27 mouse cellular contexts compared by ENCODE assay signal in the genomic region with DNA sequence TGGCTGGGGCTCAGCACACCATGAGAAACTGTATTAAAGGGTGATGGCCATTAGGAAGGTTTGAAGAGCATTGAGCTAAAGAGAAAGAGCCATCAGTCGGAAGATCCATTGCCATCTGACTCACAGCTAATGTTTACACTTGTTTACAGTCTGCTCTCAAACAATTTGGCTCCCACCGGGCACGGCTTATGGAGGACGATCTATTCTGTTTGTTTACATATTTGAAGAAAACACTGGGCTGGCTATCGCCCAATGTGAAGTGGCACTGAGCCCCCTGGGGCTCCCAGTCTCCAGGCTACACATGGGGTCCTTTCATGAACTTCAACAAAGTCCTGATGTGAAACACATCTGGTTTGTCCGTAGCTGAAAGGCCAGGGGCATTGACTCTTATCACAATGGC. TPM values are rescaled to one million over a fixed set of nuclear protein-coding genes. Genes with fewer than 3 reads are reported as not detected.
DNase-seq lines count a peak whose midpoint lies in the region; ATAC-seq and TF ChIP-seq lines count a peak whose summit lies in the region.
"Had no signal": no experiment of that assay in that cellular context is flagged by ENCODE, and none has a peak within 500 bp of the region (broad histone marks: within the 10 kb centered on the region; RNA-seq: fewer than 3 reads in every experiment).

No protein-coding gene starts in this region.

- no peak overlapping the region for H3K4me3 ChIP-seq in intestine, embryonic 14.5 days (ENCODE audit: low read depth, low read length)
- no peak overlapping the region for H3K4me3 ChIP-seq in intestine, embryonic 16.5 days (ENCODE audit: low read length)
- no peak overlapping the region for H3K4me3 ChIP-seq in stomach, embryonic 16.5 days (replicated peaks; ENCODE audit: low read length)
- H3K4me3 ChIP-seq in stomach, postnatal 0 days (ENCODE audit: low read depth, low read length) = no peak overlapping the region
- no peak overlapping the region for H3K4me3 ChIP-seq in forebrain, embryonic 15.5 days
- H3K4me3 ChIP-seq: embryonic facial prominence, embryonic 10.5 days; embryonic facial prominence, embryonic 13.5 days; erythroblast, embryonic 14.5 days; forebrain, embryonic 12.5 days; heart, adult 2 months; heart, embryonic 10.5 days; heart, embryonic 13.5 days; hindbrain, embryonic 12.5 days; hindbrain, embryonic 15.5 days had no signal

- H3K4me1 ChIP-seq in intestine, embryonic 14.5 days (replicated peaks; ENCODE audit: control insufficient read depth, insufficient read depth, low read length) = peaks cover 10% of the 10 kb centered on the region
- H3K4me1 ChIP-seq in intestine, embryonic 16.5 days (ENCODE audit: control insufficient read depth, insufficient read depth, low read length) = peaks cover 6% of the 10 kb centered on the region
- peaks cover 7% of the 10 kb centered on the region; the same call in 1 of the 2 replicates for H3K4me1 ChIP-seq in stomach, embryonic 16.5 days (ENCODE audit: control insufficient read depth, insufficient read depth, low read length)
- no peaks in the 10 kb centered on the region for H3K4me1 ChIP-seq in stomach, postnatal 0 days (replicated peaks; ENCODE audit: control insufficient read depth, insufficient read depth)
- H3K4me1 ChIP-seq in forebrain, embryonic 15.5 days = peaks cover 17% of the 10 kb centered on the region

- DNase-seq in intestine, embryonic 14.5 days (ENCODE audit: low spot score) = no peak
- no peak for DNase-seq in stomach, postnatal 0 days (ENCODE audit: low spot score)
- DNase-seq in lung, postnatal 14 days = peak; percentile 36
- no peak for DNase-seq in layer of hippocampus, postnatal 14 days (ENCODE audit: low spot score in 2 of 2)
- DNase-seq in urinary bladder, adult 18-20 months (ENCODE audit: low spot score in 2 of 2) = no peak
- DNase-seq: adrenal gland, adult 2 months; adrenal gland, postnatal 14 days; cerebellum, adult 11 months; cerebellum, adult 8-10 months; cerebellum, postnatal 10 days; cerebellum, postnatal 36 days; embryo, embryonic 11 days; gastrocnemius, postnatal 10 days; gastrocnemius, postnatal 36 days; heart, adult 2 months had no signal

- H3K9ac ChIP-seq in intestine, embryonic 14.5 days (ENCODE audit: low read length) = no peak overlapping the region
- H3K9ac ChIP-seq in intestine, embryonic 16.5 days (ENCODE audit: low read depth, low read length) = no peak overlapping the region
- H3K9ac ChIP-seq in stomach, embryonic 16.5 days (ENCODE audit: low read length) = no peak overlapping the region
- no peak overlapping the region for H3K9ac ChIP-seq in stomach, postnatal 0 days (ENCODE audit: low read length)
- no peak overlapping the region for H3K9ac ChIP-seq in forebrain, embryonic 15.5 days (replicated peaks)
- H3K9ac ChIP-seq: forebrain, embryonic 12.5 days; heart, embryonic 13.5 days; hindbrain, embryonic 12.5 days; hindbrain, embryonic 15.5 days had no signal

- TF ChIP-seq EP300 in stomach, postnatal 0 days (optimal IDR thresholded peaks at IDR 0.05) = no peak

- no peaks in the 10 kb centered on the region for H3K9me3 ChIP-seq in intestine, embryonic 14.5 days (ENCODE audit: control insufficient read depth, low read length)
- no peaks in the 10 kb centered on the region for H3K9me3 ChIP-seq in intestine, embryonic 16.5 days (ENCODE audit: control insufficient read depth, low read length)
- H3K9me3 ChIP-seq in stomach, embryonic 16.5 days (replicated peaks; ENCODE audit: control insufficient read depth, low read length) = no peaks in the 10 kb centered on the region
- no peaks in the 10 kb centered on the region for H3K9me3 ChIP-seq in stomach, postnatal 0 days (ENCODE audit: control insufficient read depth, low read length)
- H3K9me3 ChIP-seq in forebrain, embryonic 15.5 days = no peaks in the 10 kb centered on the region
- H3K9me3 ChIP-seq: embryonic facial prominence, embryonic 10.5 days; embryonic facial prominence, embryonic 13.5 days; forebrain, embryonic 12.5 days; heart, embryonic 10.5 days; heart, embryonic 13.5 days; hindbrain, embryonic 12.5 days; hindbrain, embryonic 15.5 days had no signal

- no peak for ATAC-seq in intestine, embryonic 14.5 days (replicated peaks; ENCODE audit: low FRiP score, low TSS enrichment, low read depth)
- no peak for ATAC-seq in intestine, embryonic 16.5 days
- no peak for ATAC-seq in stomach, embryonic 16.5 days (ENCODE audit: insufficient read depth, low FRiP score)
- no peak for ATAC-seq in stomach, postnatal 0 days (ENCODE audit: low FRiP score, low TSS enrichment)
- ATAC-seq in forebrain, embryonic 15.5 days (replicated peaks) = no peak
- ATAC-seq: forebrain, embryonic 16.5 days had no signal

- no peak overlapping the region for H3K4me2 ChIP-seq in intestine, embryonic 14.5 days (ENCODE audit: low read length)
- H3K4me2 ChIP-seq in intestine, embryonic 16.5 days (ENCODE audit: low read depth, low read length) = no peak overlapping the region
- no peak overlapping the region for H3K4me2 ChIP-seq in stomach, embryonic 16.5 days (ENCODE audit: low read depth, low read length)
- no peak overlapping the region for H3K4me2 ChIP-seq in stomach, postnatal 0 days (replicated peaks; ENCODE audit: low read depth)
- H3K4me2 ChIP-seq in forebrain, embryonic 15.5 days (replicated peaks) = no peak overlapping the region
- H3K4me2 ChIP-seq: embryonic facial prominence, embryonic 13.5 days; forebrain, embryonic 12.5 days; heart, embryonic 13.5 days; hindbrain, embryonic 12.5 days; hindbrain, embryonic 15.5 days had no signal

- H3K27me3 ChIP-seq in intestine, embryonic 14.5 days (replicated peaks; ENCODE audit: control insufficient read depth, insufficient read depth, low read length) = no peaks in the 10 kb centered on the region
- no peaks in the 10 kb centered on the region for H3K27me3 ChIP-seq in intestine, embryonic 16.5 days (replicated peaks; ENCODE audit: control insufficient read depth, insufficient read depth, low read length)
- H3K27me3 ChIP-seq in stomach, embryonic 16.5 days (ENCODE audit: control insufficient read depth, insufficient read depth, low read length) = no peaks in the 10 kb centered on the region
- H3K27me3 ChIP-seq in stomach, postnatal 0 days (ENCODE audit: control insufficient read depth, insufficient read depth, low read length) = no peaks in the 10 kb centered on the region
- H3K27me3 ChIP-seq in forebrain, embryonic 15.5 days = no peaks in the 10 kb centered on the region
- H3K27me3 ChIP-seq: embryonic facial prominence, embryonic 13.5 days; forebrain, embryonic 12.5 days; heart, embryonic 13.5 days; hindbrain, embryonic 15.5 days had no signal

- no peak for TF ChIP-seq CTCF in stomach, postnatal 0 days (IDR thresholded peaks at IDR 0.05; ENCODE audit: low read depth)

- 28% methylated on average over 6 of the region's 6 CpGs for WGBS in intestine, embryonic 14.5 days
- 33% methylated on average over 6 of the region's 6 CpGs for WGBS in intestine, embryonic 16.5 days
- WGBS in stomach, embryonic 16.5 days = 27% methylated on average over 6 of the region's 6 CpGs
- WGBS in stomach, postnatal 0 days = 28% methylated on average over 6 of the region's 6 CpGs
- 49% methylated on average over 6 of the region's 6 CpGs for WGBS in forebrain, embryonic 15.5 days

- H3K36me3 ChIP-seq in intestine, embryonic 14.5 days (ENCODE audit: control insufficient read depth, insufficient read depth, low read length) = no peaks in the 10 kb centered on the region
- no peaks in the 10 kb centered on the region for H3K36me3 ChIP-seq in intestine, embryonic 16.5 days (ENCODE audit: control insufficient read depth, insufficient read depth, low read length)
- no peaks in the 10 kb centered on the region for H3K36me3 ChIP-seq in stomach, embryonic 16.5 days (ENCODE audit: control insufficient read depth, insufficient read depth, low read length)
- no peaks in the 10 kb centered on the region for H3K36me3 ChIP-seq in stomach, postnatal 0 days (ENCODE audit: control insufficient read depth, insufficient read depth, low read length)
- 0 out of 2 replicates have a peak, but pooled peaks cover 5% of the 10 kb centered on the region for H3K36me3 ChIP-seq in forebrain, embryonic 15.5 days
- H3K36me3 ChIP-seq: hindbrain, embryonic 15.5 days had no signal

- 0 out of 2 replicates have a peak overlapping the region, but pooled peaks have one; percentile 16 for H3K27ac ChIP-seq in intestine, embryonic 14.5 days (ENCODE audit: low read depth)
- no peak overlapping the region for H3K27ac ChIP-seq in intestine, embryonic 16.5 days (ENCODE audit: low read length)
- peak overlapping the region; percentile 11; the same call in 1 of the 2 replicates for H3K27ac ChIP-seq in stomach, embryonic 16.5 days (ENCODE audit: low read length)
- no peak overlapping the region for H3K27ac ChIP-seq in stomach, postnatal 0 days (replicated peaks)
- no peak overlapping the region for H3K27ac ChIP-seq in forebrain, embryonic 15.5 days (replicated peaks)
- H3K27ac ChIP-seq: forebrain, embryonic 12.5 days; heart, adult 2 months; heart, embryonic 13.5 days; hindbrain, embryonic 12.5 days; hindbrain, embryonic 15.5 days had no signal

RNA-seq across cellular contexts. Expression of a gene that starts 17.1 kb away (rescaled TPM):
- polyA plus RNA-seq in intestine, embryonic 14.5 days (2014; fragmentation: Nextera tagmentation; extraction: Ambion mirVana) = 104 and 120 TPM in 2 replicates
- polyA plus RNA-seq in intestine, embryonic 16.5 days (2015; fragmentation: Nextera tagmentation; extraction: Ambion mirVana) = 66.9 and 76.8 TPM in 2 replicates
- 78.0 and 86.3 TPM in 2 replicates for polyA plus RNA-seq in stomach, embryonic 16.5 days (2015; fragmentation: Nextera tagmentation; extraction: Ambion mirVana)
- 26.0 and 28.7 TPM in 2 replicates for polyA plus RNA-seq in stomach, postnatal 0 days (2015; fragmentation: Nextera tagmentation; extraction: Ambion mirVana)
- polyA plus RNA-seq in forebrain, embryonic 15.5 days (2015; fragmentation: Nextera tagmentation; extraction: Ambion mirVana) = 312 TPM in 2 replicates
- 10 to 100 TPM; 20.2 to 23.4 TPM for total RNA-seq in layer of hippocampus, postnatal 14 days (2021)
- polyA plus RNA-seq: erythroblast, embryonic 14.5 days had no signal

RNA-seq across cellular contexts. Expression of a gene that starts 51.7 kb away (rescaled TPM):
- polyA plus RNA-seq in intestine, embryonic 14.5 days (2014; fragmentation: Nextera tagmentation; extraction: Ambion mirVana) = 19.1 and 19.6 TPM in 2 replicates
- 21.1 and 22.5 TPM in 2 replicates for polyA plus RNA-seq in intestine, embryonic 16.5 days (2015; fragmentation: Nextera tagmentation; extraction: Ambion mirVana)
- polyA plus RNA-seq in stomach, embryonic 16.5 days (2015; fragmentation: Nextera tagmentation; extraction: Ambion mirVana) = 16.0 and 16.2 TPM in 2 replicates
- 9.2 and 9.4 TPM in 2 replicates for polyA plus RNA-seq in stomach, postnatal 0 days (2015; fragmentation: Nextera tagmentation; extraction: Ambion mirVana)
- polyA plus RNA-seq in forebrain, embryonic 15.5 days (2015; fragmentation: Nextera tagmentation; extraction: Ambion mirVana) = 5.2 and 6.7 TPM in 2 replicates
- 1 to 10 TPM; 5.2 to 5.6 TPM for total RNA-seq in layer of hippocampus, postnatal 14 days (2021)

Comparison
In these comparisons a context has a peak if more than half of its experiments do, and no peak if none do; other contexts are left out.
1. H3K27ac ChIP-seq: peak in intestine, embryonic 14.5 days (single experiment) and stomach, embryonic 16.5 days (single experiment); none in intestine, embryonic 16.5 days (single experiment), stomach, postnatal 0 days (single experiment) and forebrain, embryonic 15.5 days (single experiment).